Mouse (Mus musculus): ENCODE data around the gene Timm17b.
A peak's percentile ranks its signal among the peaks of the same experiment; 100 is the strongest.

The Timm17b gene

GRCm38 (mm10) chrX:7919601-7920383, 20.6 kb downstream of the Timm17b start, which contains the start of gene Pcsk1n:
Gene Pcsk1n (plus strand): TSS chrX:7919822.
- DNase-seq (ENCODE audit: low read depth in 2 of 2, low spot score in 2 of 2), result no peak

GRCm38 (mm10) chrX:7922032-7922431, 22.9 kb downstream of the Timm17b start:
- no peak for DNase-seq (ENCODE audit: low read depth in 2 of 2, low spot score in 2 of 2)

- DNase-seq (ENCODE audit: low read depth in 2 of 2, low spot score in 2 of 2), result no peak
These were observed 27.1 kb downstream of the Timm17b start for GRCm38 (mm10) chrX:7926266-7926665.

GRCm38 (mm10) chrX:7927116-7927515, 28.0 kb downstream of the Timm17b start:
- no peak for DNase-seq (ENCODE audit: low read depth in 2 of 2, low spot score in 2 of 2)

DNA sequence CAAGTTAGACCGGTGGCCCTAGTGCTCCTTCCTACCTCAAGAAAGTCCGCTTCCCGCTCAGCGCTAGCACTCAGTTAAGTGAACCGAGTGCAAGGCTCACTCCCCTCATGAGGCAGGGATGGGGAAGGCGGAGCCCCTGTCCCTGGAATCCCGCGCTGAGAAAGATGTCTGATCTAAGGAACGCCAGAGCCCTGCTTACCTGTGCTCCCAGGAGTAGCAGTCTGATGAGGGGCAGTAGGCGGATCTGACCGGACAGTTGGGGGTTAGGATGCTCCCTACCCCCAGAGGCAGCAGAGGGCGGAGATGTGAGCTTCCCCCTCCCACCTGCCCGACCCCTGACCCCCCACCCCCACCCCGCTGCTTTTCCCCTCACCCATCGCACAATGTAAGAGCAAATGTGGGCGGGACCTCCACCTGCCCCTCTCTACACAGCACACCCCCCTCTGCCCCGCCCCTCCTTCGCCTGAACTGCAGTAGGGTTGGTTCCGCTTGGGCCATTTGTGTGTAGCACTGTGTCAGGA, 29.2 kb downstream of the Timm17b start, which contains the start of gene Eras:
TSS of gene Eras (minus strand) at position 338 of the 521 bp plus-strand sequence.
- no peak for DNase-seq (ENCODE audit: low read depth in 2 of 2, low spot score in 2 of 2)

DNA sequence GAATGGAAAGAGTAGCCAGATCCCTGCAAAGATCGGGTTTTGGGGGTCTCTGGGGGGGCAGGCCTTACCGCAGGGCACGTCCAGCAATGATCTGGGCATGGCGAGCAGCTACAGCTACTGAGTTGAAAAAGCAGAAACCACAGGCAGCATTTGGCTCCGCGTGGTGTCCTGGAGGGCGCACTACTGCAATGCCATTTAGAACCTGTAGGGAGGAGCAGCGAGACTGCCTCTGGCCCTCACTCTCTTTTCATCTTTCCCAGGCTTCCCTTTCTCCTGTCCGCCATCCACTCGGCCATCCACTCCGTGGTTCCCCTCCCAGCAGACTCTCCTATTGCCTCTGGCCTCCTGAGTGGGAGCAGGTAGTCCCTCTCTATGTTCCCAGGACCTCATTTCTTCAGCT, 37.7 kb downstream of the Timm17b start:
- no peak for DNase-seq (ENCODE audit: low read depth in 2 of 2, low spot score in 2 of 2)

DNA sequence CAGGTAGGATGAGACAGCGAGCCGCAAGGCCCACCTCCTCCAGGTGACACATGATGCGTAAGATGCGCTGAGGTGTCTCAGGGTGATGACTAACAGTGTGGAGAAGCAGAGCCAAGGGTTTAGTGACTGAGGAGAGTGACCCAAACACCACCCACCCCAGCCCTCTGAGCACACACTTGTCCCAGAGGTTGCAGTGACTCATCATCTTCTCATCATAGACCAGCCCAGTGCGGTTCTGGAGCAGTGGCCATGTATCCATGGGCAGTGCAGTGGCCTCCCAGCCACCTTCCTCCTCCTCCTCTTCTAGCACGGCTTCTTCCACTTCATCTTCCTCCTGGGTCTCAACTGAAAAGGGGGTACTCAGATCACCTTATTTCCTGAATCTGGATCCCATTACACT, 38.5 kb downstream of the Timm17b start:
- no peak for DNase-seq (ENCODE audit: low read depth in 2 of 2, low spot score in 2 of 2)

DNA sequence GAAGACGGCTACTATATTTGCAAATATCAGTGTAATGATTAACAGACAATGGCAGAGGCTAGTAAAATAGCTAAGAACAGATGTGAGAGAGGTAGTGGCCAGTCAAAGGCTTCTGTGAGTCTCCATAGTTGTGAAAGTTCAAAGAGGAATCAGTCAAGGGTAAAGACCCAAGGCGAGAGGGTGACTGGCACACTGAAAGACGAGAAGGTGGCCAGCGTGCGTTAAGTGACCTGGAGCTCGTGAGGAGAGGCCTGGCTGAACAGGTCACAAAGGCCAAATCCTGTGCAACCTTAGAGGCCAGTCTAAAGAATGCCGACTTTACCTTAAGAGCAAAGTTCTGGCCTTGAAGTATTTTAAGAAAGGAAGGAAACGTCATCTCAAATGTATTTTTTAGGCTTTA, 46.5 kb downstream of the Timm17b start:
- DNase-seq (ENCODE audit: low read depth in 2 of 2, low spot score in 2 of 2), result no peak

DNA sequence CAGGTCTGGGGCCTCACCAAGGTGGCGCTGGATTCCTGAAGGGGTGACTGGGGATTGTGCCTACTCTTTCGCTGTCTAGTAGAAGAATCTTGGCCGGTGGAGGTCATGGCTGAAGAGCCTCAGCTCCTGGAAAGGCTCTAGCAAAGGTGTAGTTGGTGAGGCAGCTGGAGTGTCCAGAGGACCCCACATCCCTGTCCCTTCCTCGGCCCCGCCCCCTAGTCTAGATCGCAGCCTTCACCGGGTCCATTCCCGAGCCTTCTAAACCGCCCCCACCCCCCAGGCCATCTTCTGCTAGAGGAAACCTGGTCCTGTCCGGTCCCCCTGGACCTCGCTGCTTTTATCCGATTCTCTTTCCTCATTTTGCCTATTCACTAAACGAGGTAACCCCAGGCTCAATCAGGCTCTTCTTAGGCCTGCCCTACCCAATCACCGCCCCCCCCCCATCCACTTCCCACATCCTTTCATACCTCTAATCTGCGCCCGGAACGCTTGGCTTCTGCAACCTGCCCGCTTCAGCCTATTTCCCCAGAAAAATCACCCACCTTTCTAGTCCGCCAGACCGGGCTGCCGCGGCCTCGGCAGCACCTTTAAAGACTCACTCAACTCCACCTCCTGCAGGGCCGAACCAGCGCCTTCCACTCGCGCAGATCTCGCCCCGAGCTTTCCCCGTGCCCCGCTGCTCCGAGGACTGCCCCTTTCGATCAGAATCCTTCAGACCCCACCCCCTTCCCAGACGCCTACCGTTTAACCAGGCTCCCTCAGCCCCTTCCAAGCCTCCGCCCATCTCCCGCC, 48.1 kb downstream of the Timm17b start, which contains the start of gene Hdac6:
TSS of gene Hdac6 (minus strand) at position 782 of the 792 bp plus-strand sequence.
- DNase-seq (ENCODE audit: low read depth in 2 of 2, low spot score in 2 of 2), result no peak

- peak; percentile 78 to 79 for DNase-seq (ENCODE audit: low read depth in 2 of 2, low spot score in 2 of 2)
These were observed 48.8 kb downstream of the Timm17b start for GRCm38 (mm10) chrX:7947900-7948492.

GRCm38 (mm10) chrX:7950091-7950490, 50.9 kb downstream of the Timm17b start:
- DNase-seq (ENCODE audit: low read depth in 2 of 2, low spot score in 2 of 2), result no peak

Data from CD8-positive naive resting alpha-beta T cell, adult 2 months (primary cell).